Mouse (Mus musculus): ENCODE measurements around the gene Me3. TPM values are rescaled to one million over a fixed set of nuclear protein-coding genes. Genes with fewer than 3 reads are reported as not detected.
"Not testable (repeated sequence)": the region's sequence is repeated elsewhere in the genome, so short reads cannot be mapped to it uniquely, and the experiment has no call there.

Me3 gene
- total RNA-seq, 2 experiments from 2014 or later = 86.7 to 87.4 TPM

GRCm38 (mm10) chr7:89730514-89730913 lies 98.3 kb downstream of the Me3 start:
- DNase-seq = no peak

DNA sequence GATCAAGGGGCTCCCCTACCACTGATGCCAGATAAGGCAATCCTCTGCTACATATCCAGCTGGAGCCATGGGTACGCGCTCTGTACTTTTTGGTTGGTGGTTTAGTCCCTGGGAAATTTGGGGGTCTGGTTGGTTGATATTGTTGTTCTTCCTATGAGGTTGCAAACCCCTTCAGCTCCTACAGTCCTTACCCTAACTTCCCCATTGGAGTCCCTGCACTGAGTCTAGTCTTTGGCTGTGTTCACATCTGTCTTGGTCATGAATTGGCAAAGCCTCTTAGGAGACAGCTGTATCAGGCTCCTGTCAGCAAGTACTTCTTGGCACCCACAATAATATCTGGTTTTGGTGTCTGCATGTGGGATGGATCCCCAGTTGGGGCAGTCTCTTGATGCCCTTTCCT lies 98.9 kb downstream of the Me3 start:
- not testable (repeated sequence) for DNase-seq

- DNase-seq = no peak
Measured at GRCm38 (mm10) chr7:89748415-89748814, 116.2 kb downstream of the Me3 start.

DNA sequence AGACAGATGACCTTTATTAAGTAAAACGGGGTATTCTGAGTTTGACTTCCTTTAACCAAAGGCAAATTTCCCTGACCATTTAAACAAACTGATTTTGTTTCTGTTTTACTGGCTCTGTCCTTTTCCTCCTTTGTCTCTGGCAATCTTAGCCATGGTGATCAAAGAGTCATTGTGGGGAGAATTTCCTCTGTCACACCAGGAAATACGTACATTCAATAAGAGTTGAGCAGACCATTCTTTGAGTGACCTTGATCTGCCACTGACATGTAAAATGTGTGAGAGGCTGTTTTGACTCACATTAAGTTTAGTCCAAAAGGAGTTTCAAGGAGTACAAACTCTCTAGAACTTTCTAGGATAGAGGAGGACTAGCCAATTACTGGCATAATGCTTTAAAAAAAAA lies 117.0 kb downstream of the Me3 start:
- no peak for DNase-seq

DNA sequence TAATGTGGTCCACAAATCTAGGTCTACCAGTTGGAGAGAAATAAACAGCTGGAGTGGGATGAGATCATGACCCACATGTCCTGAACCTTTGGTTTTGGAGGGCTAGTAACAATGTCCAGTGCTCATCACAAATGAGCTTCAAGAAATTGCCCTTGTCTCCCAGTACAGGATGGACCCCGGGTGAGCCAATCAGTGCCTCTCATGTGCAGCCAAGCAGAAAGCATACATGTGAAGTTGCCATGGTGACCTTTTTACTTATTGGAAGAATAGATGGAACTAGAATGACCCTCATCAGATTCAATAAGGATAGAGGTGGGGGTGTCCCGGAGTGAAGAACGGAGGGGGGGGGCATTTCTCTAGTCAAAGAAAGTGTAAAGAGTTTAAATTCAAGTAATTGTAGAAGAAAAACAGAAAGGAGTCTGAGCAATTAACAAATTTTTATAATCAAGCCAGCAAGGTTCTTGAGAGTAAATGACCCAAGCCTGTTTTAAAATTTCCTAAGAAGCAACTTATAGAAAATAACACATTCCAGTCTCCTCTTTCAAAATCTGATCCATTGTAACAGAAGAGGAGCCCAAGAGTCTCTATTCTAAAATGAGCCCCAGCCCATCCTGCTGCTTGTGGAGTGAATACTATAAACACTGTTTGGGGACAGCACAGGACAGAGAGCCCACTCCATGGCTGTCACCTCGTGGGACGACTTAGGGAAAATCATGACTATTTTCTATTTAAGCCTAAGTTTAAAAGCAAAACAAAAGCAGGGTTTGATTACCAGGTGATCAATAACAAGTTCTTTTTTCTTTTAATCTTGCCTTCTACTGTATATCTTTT lies 134.7 kb downstream of the Me3 start:
- DNase-seq = no peak

DNA sequence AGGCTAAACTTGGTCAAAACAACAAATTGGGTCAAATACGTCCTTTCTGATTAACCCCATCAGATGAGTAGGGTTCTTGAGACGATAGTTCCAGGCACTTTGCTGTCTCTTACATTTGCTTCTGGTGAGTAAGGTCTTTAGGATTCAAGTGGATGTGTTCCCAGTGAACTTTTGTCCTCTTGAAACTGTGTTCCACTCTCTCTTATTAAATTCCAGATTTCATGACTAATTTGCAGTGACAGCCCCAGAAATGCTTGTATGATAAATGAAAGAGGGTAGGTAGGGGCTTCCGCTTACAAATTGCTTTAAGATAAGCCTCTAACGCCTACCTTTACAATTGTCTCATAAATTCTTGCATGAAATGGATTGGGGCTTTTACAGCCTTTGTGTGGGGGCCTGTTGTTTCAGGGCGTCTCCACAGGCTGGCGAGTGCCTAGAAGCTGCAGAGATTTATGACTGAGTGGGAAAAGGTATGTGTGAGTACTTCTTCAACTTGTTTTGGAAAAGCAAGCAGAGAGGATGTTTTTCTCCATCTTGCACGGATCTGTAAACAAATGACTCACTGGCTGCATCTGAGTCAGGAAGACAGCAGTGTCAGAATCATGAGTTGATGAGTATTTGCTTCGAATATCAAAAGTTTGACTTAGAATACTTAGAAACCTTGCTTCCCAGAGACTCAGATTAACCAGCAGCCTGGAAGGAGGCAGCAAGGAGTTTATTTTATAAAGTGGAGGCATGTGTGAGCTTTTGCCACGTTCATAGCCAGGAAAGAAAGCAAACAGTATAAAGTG lies 137.1 kb downstream of the Me3 start:
- no peak for DNase-seq

- DNase-seq = no peak
Measured at GRCm38 (mm10) chr7:89770021-89770420, 137.8 kb downstream of the Me3 start.

- DNase-seq = no peak
Measured at GRCm38 (mm10) chr7:89772906-89773305, 140.7 kb downstream of the Me3 start.

DNA sequence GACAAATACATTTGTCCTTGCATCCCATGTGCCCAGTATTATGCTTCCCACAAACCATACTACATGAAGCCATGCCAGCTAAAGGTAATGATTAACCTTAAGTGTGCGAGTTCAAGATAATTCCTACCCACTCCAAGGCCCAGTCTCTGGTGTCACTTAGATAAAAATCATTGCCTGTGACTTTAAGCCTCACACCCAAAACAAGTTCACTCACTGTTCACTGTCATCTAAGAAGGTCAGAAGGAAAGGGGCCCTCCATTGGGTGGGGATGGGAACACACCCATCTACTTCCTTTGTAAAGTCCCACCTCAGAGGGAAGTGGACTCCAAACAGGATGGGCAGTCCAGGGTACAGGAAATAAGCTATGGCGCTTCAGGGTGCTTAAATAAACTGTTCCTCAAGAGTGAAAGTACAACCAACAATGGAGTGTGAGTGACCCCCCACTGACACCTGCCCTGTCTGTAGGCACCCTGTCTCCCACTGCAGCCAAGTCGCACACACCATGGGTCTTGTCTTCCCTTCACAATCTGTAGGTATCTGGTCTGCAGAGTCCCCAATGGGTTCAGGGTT lies 141.2 kb downstream of the Me3 start:
- no peak for DNase-seq

DNA sequence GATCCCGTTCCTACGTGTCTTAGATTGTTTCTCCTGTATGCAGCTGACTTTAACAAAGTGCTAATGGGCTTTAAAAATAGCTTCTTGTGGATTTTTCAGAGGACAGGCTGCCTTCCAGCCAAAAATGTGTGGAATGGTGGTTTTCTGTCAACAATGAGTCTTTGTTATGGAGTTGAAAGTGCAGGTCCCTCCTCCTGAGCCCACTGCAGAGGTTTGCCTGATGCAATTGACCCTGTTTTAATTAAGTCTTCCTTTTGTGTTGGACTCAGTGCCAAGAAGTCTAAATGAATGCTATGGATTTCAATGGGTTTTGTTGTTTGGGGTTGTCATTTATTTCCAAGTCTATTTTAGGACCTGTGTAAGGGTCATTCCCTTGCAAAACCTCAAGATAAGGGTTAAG lies 141.7 kb downstream of the Me3 start:
- DNase-seq = no peak

- DNase-seq = no peak
Measured at GRCm38 (mm10) chr7:89775848-89776247, 143.7 kb downstream of the Me3 start.

DNA sequence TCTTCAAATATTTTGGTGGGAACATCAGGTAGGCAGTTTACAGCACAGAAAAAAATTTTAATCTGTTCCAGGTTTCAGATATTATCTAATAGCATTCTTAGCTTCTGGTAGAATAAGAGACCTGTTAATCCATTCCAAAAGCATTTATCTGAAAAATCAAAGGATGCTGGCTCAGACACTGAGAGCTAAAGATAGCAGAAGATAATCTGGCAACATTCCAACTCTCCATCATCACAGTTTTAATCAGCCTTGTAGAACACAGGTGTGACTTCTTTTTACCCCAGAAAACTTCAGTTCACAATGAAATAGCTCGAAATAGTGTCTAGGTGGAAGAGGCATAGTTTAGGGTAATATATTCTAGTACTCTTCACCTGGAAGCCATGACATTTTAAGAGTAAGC lies 149.2 kb downstream of the Me3 start:
- DNase-seq = no peak

DNA sequence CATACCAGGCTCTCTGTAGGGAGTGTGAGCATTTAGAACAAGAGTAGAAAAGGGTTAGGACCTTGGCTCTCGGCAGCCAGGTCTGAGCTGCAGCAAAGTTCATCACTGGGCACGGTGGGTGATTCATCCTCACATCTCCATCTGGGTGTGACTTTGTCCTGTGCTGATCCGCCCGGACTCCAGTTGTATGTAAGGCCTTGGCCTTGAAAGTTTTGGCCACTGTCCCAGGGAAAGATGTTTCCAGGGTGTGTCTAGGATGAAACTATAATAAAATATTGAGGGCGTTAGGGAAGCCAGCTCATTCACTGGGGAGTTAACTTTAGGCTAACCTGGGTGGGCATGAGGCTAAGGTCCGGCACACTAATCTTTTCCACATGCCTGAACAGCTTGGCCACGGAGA lies 155.5 kb downstream of the Me3 start:
- no peak for DNase-seq

GRCm38 (mm10) chr7:89792576-89792975 lies 160.4 kb downstream of the Me3 start:
- no peak for DNase-seq

- DNase-seq = no peak
Measured at GRCm38 (mm10) chr7:89795366-89795765, 163.2 kb downstream of the Me3 start.

DNA sequence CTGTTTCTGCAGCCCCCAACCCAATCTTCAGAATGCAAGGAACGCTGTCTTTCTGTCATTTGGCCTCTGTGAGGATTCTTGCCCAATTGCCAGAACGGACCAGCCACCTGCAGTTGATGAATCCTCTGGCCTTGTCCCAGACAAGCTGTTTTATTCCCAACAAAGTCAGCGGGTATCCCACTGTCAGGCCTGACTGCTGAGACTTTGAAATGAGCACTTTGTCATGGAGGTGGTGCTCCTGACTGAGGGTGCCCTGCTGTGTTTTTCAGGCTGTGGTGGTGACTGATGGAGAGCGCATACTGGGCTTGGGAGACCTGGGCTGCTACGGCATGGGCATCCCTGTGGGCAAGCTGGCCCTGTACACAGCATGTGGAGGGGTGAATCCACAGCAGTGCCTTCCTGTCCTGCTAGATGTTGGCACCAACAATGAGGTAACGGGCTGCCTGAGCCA lies 164.2 kb downstream of the Me3 start:
- DNase-seq = no peak

DNA sequence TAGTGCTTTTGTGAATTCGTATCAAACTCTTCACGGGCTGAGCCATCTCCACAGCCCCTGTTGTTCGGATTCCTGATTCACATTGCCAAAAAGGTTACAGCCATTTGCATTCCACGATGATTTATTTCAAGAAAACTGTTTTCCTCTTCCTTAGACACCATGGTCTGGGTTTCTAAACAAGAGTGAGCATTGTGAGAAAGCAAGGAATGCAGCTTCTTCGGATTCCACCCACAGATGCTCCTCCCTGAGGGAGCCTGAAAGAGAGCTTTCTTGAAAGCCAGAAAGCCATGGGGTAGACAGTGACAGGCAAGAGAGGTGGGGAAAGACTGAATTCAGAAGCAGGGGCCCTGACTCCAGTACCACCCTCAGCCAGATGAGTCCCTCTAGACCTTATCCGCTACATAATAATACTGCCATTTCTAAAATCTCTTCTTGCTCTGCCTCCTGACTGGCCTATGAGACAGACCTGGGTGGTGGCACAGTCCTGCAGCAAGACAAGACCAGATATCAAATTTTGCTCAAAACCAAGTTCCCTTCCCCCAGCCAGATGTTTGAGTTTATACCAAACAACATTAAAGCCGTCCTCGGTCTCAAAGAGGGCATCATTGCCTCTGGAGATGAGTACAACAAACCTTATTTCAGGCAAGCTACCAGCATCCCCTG lies 166.3 kb downstream of the Me3 start:
- DNase-seq = no peak

- no peak for DNase-seq
Measured at GRCm38 (mm10) chr7:89802447-89802846, 170.3 kb downstream of the Me3 start.

DNA sequence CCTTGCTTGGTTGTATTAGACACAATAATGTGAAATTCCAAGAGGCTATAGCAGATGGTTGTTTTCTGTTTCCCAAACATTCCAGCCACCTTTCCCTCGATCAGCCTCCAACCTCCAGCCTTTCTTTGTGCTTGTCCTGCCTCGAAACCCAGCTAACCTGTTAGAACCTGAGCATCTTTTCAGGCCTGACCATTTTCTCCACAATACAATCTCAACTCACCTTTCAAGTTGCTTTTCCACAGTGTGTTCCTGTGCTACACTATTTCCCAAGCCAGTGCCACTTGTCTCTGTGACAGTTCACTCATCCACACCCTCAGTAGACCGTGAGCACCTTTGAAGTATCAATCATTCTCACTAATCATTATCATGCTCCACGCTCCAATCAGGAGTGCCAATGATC lies 171.8 kb downstream of the Me3 start:
- no peak for DNase-seq

GRCm38 (mm10) chr7:89809400-89809799 lies 177.2 kb downstream of the Me3 start:
- DNase-seq = no peak

DNA sequence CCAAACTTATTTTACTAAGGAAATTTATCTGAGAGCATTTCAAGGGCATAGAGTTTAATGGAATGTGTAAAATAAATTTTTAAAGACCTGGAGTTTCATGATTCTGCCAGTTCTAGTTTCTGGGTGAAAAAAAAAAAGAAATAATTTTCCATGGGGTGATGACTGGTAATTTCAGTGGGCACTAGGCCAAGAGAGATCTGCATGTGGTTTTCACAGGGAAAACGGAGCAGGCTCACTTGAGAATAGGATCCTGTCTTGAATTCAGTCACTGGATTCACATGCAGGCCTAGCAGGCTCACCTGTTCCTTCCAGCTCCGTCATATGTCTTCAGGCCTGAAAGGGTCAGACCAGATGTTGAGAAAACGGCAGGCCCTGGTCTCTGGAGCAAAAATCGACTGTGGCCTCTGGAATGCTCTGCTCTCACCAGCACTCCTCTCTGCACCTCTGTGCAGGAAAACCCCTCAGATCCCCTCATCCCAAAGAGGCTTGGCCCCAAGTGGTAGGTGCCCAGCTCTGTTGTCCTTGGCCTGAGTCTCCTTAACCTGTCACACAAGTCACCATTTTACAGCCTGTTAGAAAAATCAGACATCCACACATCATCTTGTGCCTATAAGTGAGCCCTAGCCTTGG lies 196.4 kb downstream of the Me3 start:
- no peak for DNase-seq

- no peak for DNase-seq
Measured at GRCm38 (mm10) chr7:89829201-89829600, 197.0 kb downstream of the Me3 start.

Data from layer of hippocampus, postnatal 36 days (tissue).